In the genomic region with DNA sequence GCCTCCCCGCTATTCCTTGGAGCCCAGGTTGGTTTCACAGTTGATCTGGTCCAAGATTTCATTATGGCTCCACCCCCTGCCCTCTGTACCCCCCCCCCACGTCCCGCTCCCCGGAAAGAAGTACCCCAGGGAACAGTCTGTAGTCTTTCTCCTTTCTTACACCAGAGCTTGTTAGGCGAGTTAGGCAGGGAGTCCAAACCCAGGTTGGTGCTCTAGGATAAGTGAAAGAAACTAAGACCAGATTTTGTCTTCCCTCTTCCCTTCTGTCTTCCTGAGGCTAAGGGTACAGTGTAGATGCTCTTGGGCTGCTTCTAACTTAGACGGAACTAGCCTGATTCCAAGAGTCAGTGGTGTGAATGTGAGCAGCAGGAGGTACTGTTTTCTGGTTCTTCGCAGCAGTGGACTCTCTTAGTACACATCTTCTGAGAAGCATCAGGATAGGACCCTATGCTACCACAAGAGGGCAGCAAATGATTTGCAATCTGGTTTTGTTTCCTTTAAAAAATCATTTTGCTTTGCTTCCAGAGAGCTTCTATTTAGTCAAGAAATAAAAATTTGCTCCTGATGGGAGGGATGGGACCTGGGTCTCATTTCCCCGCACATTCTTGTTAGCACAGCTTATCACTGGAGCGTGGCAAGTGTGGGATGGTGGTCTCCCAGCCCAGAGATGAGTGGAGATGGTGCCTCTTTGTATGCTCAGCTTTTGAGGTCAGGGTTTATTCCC, we compare ENCODE assay signal across 8 mouse cellular contexts.
DNase-seq lines count a peak whose midpoint lies in the region; ATAC-seq lines count a peak whose summit lies in the region.

No protein-coding gene starts in this region.

- no peaks in the 10 kb centered on the region for H3K4me1 ChIP-seq in embryonic facial prominence, embryonic 14.5 days (ENCODE audit: control insufficient read depth, insufficient read depth, low read length)
- H3K4me1 ChIP-seq in hindbrain, embryonic 10.5 days (replicated peaks) = peaks cover 10% of the 10 kb centered on the region; the same call in 1 of the 2 replicates
- H3K4me1 ChIP-seq in midbrain, embryonic 13.5 days (replicated peaks) = peaks cover 11% of the 10 kb centered on the region

- H3K4me2 ChIP-seq in embryonic facial prominence, embryonic 14.5 days (ENCODE audit: low read depth, low read length) = 0 out of 2 replicates have a peak overlapping the region, but pooled peaks have one; percentile 14
- peak overlapping the region; percentile 28 for H3K4me2 ChIP-seq in midbrain, embryonic 13.5 days (replicated peaks)

- no peaks in the 10 kb centered on the region for H3K27me3 ChIP-seq in embryonic facial prominence, embryonic 14.5 days (replicated peaks; ENCODE audit: control insufficient read depth, insufficient read depth, low read length)
- H3K27me3 ChIP-seq in hindbrain, embryonic 10.5 days (ENCODE audit: insufficient read depth, poor library complexity, severe bottlenecking) = no peaks in the 10 kb centered on the region
- 0 out of 2 replicates have a peak, but pooled peaks cover 3% of the 10 kb centered on the region for H3K27me3 ChIP-seq in midbrain, embryonic 13.5 days

- no peaks in the 10 kb centered on the region for H3K36me3 ChIP-seq in embryonic facial prominence, embryonic 14.5 days (ENCODE audit: control insufficient read depth, insufficient read depth, low read length)
- no peaks in the 10 kb centered on the region for H3K36me3 ChIP-seq in hindbrain, embryonic 10.5 days
- no peaks in the 10 kb centered on the region for H3K36me3 ChIP-seq in midbrain, embryonic 13.5 days

- no peaks in the 10 kb centered on the region for H3K9me3 ChIP-seq in embryonic facial prominence, embryonic 14.5 days (ENCODE audit: control insufficient read depth, low read length)
- no peaks in the 10 kb centered on the region for H3K9me3 ChIP-seq in hindbrain, embryonic 10.5 days
- H3K9me3 ChIP-seq in midbrain, embryonic 13.5 days = no peaks in the 10 kb centered on the region

- 8% methylated on average over 9 of the region's 9 CpGs for WGBS in embryonic facial prominence, embryonic 14.5 days
- WGBS in hindbrain, embryonic 10.5 days = 14% methylated on average over 9 of the region's 9 CpGs
- WGBS in midbrain, embryonic 13.5 days = 15% methylated on average over 9 of the region's 9 CpGs

- DNase-seq in heart, adult 8-10 months (ENCODE audit: low spot score) = peak; percentile 14
- no peak for DNase-seq in heart, postnatal 25 days (ENCODE audit: low spot score)
- peak; percentile 70 for DNase-seq in adipocyte (ENCODE audit: low spot score)
- peak; percentile 84 for DNase-seq in embryonic facial prominence, embryonic 14.5 days (ENCODE audit: low spot score)
- peak; percentile 51 for DNase-seq in hindbrain, embryonic 10.5 days (ENCODE audit: low spot score)
- peak; percentile 61 to 87 for DNase-seq in layer of hippocampus, postnatal 14 days (ENCODE audit: low spot score in 2 of 2)
- DNase-seq in testis, postnatal 14 days (ENCODE audit: low spot score) = peak; percentile 6

- ATAC-seq in embryonic facial prominence, embryonic 14.5 days (ENCODE audit: low read depth) = peak; percentile 41; the same call in 1 of the 2 replicates
- peak; percentile 87 for ATAC-seq in midbrain, embryonic 13.5 days

- intact Hi-C loops in heart, postnatal 25 days (cut with DNase I) = no loop called here

- no peak overlapping the region for H3K4me3 ChIP-seq in embryonic facial prominence, embryonic 14.5 days (ENCODE audit: low read depth, low read length)
- H3K4me3 ChIP-seq in hindbrain, embryonic 10.5 days = no peak overlapping the region
- no peak overlapping the region for H3K4me3 ChIP-seq in midbrain, embryonic 13.5 days (replicated peaks)

- H3K9ac ChIP-seq in embryonic facial prominence, embryonic 14.5 days (ENCODE audit: low read depth, low read length) = no peak overlapping the region
- H3K9ac ChIP-seq in midbrain, embryonic 13.5 days (replicated peaks) = peak overlapping the region; percentile 52; the same call in 1 of the 2 replicates

- no peak overlapping the region for H3K27ac ChIP-seq in embryonic facial prominence, embryonic 14.5 days (replicated peaks; ENCODE audit: low read depth, low read length)
- peak overlapping the region; percentile 50 for H3K27ac ChIP-seq in hindbrain, embryonic 10.5 days
- H3K27ac ChIP-seq in midbrain, embryonic 13.5 days = peak overlapping the region; percentile 62
